Mouse (Mus musculus): Measurements from ENCODE around the gene Tshb. TPM values are rescaled to one million over a fixed set of nuclear protein-coding genes. Genes with fewer than 3 reads are reported as not detected.

Gene Tshb
- 0.26 TPM in 1 of 2 replicates, not detected in the other for polyA plus RNA-seq (2012; rRNA removed)

GRCm38 (mm10) chr3:102782618-102783017, at the start of gene Tshb:
TSS of gene Tshb (minus strand) at chr3:102782718.
- no peak for DNase-seq (ENCODE audit: extremely low spot score in 1 of 2, low spot score in 1 of 2)

- DNase-seq (ENCODE audit: extremely low spot score in 1 of 2, low spot score in 1 of 2) = peak; percentile 38 to 89
Measured at GRCm38 (mm10) chr3:102803937-102804336, 21.4 kb upstream of the Tshb start.

- DNase-seq (ENCODE audit: extremely low spot score in 1 of 2, low spot score in 1 of 2) = no peak
Measured at GRCm38 (mm10) chr3:102787369-102787768, 4.9 kb upstream of the Tshb start.

GRCm38 (mm10) chr3:102773018-102773417, 9.5 kb downstream of the Tshb start:
- DNase-seq (ENCODE audit: extremely low spot score in 1 of 2, low spot score in 1 of 2) = no peak

GRCm38 (mm10) chr3:102764850-102765249, 17.7 kb downstream of the Tshb start:
- no peak for DNase-seq (ENCODE audit: extremely low spot score in 1 of 2, low spot score in 1 of 2)

DNA sequence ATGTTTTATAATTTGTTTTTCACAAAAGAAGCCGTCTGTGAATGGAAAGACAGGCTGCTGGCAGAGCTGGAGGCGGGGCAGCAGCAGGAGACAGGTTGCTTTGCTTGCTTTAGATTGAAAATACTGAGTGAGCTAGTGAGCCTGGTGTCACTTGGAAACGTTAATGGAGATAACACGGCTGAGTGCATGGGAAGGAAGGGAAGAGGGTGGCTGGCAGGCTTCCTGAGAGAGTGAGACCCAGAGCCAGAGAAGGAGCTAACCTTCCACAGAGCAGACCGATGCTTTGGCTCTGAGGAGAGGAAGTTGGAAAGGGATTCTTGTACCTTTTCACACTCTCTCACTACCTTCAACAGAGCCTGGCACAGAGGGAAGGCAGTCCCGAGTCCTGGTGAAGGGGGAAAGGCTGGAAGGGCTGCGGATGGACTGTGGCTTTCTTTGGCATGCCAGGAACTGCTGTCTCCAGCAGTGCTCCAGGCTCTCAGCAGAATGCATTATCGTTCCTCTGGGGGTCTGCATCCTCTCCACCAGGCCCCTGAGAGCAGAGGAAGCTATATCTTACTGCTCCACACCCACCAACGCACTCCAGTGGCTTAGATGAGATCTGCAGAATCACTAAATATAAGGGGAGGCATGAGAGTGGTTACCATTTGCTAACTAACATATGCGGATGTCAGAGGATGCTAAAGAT, 18.7 kb downstream of the Tshb start:
- DNase-seq (ENCODE audit: extremely low spot score in 1 of 2, low spot score in 1 of 2) = peak in 1 of 2 experiments; percentile 38

DNA sequence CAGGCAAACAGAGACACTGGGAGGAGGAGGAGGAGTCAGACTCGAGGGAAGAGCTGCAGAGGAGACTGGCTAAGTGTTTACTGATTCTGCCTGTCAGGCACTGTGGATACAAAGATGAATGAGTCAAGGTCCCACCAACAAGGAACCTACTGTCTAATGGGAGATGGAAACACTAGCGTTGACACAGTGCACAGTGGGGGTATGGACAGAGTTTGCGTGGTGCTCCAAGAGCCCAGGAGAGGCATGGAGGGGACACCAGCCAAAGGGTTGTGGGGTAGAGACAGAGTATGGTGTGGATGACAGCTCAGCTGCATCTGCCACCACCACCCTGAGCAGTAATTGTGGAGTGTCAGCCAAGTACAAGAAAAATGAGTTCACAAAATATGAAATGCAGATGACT, 20.1 kb downstream of the Tshb start:
- DNase-seq (ENCODE audit: extremely low spot score in 1 of 2, low spot score in 1 of 2) = no peak

GRCm38 (mm10) chr3:102760236-102760635, 22.3 kb downstream of the Tshb start:
- DNase-seq (ENCODE audit: extremely low spot score in 1 of 2, low spot score in 1 of 2) = no peak

- no peak for DNase-seq (ENCODE audit: extremely low spot score in 1 of 2, low spot score in 1 of 2)
Measured at GRCm38 (mm10) chr3:102757019-102757418, 25.5 kb downstream of the Tshb start.

DNA sequence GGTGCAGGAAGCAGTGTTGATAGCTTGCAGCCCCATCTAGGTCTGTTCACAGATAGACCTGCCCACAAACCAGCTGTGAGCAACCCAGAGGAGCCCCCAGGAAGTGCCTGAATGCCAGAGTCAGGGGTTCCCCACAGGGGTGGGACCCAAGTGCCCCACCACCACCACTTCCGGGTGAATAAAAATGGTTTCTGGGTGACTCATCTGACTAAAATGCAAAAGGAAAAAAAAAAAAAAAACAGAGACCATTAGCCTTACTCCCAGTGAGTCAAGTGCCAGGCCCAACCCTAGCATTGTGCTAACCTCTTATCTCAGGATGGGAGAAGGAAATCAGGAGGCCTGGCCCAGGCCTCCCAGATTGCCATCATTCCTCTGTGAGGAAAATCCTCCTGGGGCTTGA, 26.7 kb downstream of the Tshb start:
- DNase-seq (ENCODE audit: extremely low spot score in 1 of 2, low spot score in 1 of 2) = no peak

- no peak for DNase-seq (ENCODE audit: extremely low spot score in 1 of 2, low spot score in 1 of 2)
Measured at GRCm38 (mm10) chr3:102752457-102752856, 30.1 kb downstream of the Tshb start.

DNA sequence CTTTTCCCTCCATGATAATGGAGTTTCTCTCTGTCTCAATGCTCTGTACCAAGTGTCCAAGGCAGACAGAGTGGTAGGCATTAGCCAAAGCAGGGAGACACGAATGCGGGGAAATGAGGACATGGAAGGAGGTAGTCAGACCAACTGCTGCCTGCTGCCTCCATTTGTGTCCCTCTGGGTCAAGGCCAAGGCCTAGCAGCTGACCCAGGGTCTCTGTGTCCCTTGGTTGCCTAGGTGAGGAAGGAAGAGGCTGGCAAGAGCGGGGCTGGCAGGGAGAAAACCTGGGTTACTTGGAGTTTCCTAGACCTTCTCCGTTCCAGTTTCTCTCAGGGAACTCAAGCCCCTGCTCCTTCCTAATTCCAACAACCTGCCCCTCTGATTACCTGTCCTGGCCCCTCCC, 30.5 kb downstream of the Tshb start:
- no peak for DNase-seq (ENCODE audit: extremely low spot score in 1 of 2, low spot score in 1 of 2)

GRCm38 (mm10) chr3:102751536-102751935, 31.0 kb downstream of the Tshb start:
- DNase-seq (ENCODE audit: extremely low spot score in 1 of 2, low spot score in 1 of 2) = no peak

DNA sequence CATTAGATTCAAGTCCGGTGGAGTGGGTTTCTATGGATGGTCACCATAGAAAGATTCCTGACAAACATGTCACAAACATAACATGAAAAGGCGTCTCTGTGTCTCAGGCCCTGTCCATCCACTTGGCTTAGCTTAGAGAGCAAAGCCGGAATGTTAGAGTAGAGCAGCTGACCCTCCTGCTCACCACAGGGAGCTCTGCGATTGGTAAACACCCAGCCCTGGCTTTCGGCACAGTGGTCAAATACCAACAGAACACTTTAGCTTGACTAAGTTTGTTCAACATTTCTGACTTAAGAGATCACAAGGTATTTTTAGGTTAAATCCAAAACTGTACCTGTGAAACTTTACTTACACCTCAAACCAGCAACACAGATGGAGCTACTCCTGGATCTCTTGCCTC, 31.4 kb downstream of the Tshb start:
- no peak for DNase-seq (ENCODE audit: extremely low spot score in 1 of 2, low spot score in 1 of 2)

GRCm38 (mm10) chr3:102748686-102749085, 33.8 kb downstream of the Tshb start:
- DNase-seq (ENCODE audit: extremely low spot score in 1 of 2, low spot score in 1 of 2) = no peak

- DNase-seq (ENCODE audit: extremely low spot score in 1 of 2, low spot score in 1 of 2) = no peak
Measured at GRCm38 (mm10) chr3:102748038-102748437, 34.5 kb downstream of the Tshb start.

- DNase-seq (ENCODE audit: extremely low spot score in 1 of 2, low spot score in 1 of 2) = no peak
Measured at GRCm38 (mm10) chr3:102746174-102746573, 36.3 kb downstream of the Tshb start.

GRCm38 (mm10) chr3:102744657-102745056, 37.9 kb downstream of the Tshb start:
- no peak for DNase-seq (ENCODE audit: extremely low spot score in 1 of 2, low spot score in 1 of 2)

DNA sequence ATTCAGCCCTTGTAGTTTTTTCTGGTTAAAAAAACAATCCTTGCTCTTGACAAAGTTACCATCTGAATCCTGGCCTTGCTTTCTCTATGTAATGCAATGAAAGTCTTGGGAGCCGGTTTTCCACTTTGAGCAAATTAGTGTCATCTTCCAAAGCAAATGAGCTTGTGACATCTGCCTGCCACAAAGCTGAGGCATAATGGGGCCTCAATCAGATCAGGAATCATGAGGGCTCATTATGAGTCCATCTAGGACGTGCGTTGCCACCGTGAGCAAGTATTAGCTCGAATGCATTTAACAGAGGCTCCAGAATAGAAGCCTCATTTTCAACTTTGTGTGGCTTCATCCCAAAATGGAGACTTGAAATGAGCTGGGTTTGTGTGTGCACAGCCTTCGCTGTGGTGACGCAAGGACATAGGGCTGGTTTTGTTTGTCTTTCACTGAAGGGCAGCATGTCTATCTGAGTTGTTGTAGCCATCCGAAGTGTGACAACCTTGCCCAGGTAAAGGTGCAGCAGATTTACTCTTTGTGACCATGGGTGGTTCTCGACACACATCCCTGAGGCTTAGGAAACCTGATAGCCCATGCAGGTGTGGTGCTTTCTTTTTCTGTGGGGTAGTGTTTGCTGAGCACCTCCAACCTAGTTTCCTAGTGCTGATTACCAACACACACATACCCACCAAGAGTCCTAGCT, 38.6 kb downstream of the Tshb start:
- DNase-seq (ENCODE audit: extremely low spot score in 1 of 2, low spot score in 1 of 2) = no peak

DNA sequence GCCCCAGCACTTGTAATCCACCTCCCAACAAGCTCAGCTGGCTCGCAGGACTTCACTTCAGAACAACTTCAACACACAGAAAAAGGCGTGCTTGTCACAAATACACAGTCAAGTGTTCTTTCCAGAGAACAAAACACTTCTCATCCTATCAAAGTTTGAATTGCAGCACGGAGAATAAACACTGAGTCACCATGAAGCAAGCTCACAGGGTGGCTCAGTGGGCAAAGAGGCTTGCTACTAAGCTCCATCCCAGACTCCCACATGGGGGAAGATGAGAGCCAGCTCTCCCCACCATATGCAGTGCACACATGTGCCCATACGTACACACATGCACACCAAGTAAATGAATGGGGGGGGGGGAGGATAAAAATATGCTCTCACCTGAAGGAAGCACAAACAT, 39.3 kb downstream of the Tshb start:
- DNase-seq (ENCODE audit: extremely low spot score in 1 of 2, low spot score in 1 of 2) = no peak

DNA sequence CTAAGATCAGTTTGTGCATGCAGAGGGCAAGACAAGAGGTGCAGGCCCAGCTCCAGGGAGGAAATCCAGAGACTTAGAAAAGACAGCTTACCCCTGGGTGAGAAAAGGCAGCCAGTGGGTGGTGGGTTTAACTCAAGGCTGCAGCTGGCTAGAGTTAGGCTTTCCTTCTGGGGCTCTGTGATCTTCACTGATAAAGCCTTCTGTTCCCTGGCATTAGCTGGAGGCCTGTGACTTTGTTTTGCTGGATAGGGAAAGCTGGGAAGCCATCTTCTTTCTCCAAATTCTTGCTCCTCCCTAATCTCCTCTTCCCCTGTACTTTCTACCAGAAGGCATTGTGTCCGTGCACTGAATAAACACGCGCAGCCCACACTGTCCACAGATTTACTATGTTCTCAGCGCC, 39.8 kb downstream of the Tshb start:
- DNase-seq (ENCODE audit: extremely low spot score in 1 of 2, low spot score in 1 of 2) = no peak

GRCm38 (mm10) chr3:102738926-102739325, 43.6 kb downstream of the Tshb start:
- DNase-seq (ENCODE audit: extremely low spot score in 1 of 2, low spot score in 1 of 2) = no peak
